Mouse (Mus musculus) adrenal gland, postnatal 14 days (tissue): Measurements from ENCODE around the gene Patz1. TPM values are rescaled to one million over a fixed set of nuclear protein-coding genes. Genes with fewer than 3 reads are reported as not detected.

Source experiments
- DNase-seq: peaks from one replicate; pipeline ENCODE4 v3.0.0; 2021; ENCODE audit warnings: mixed read lengths
- long read RNA-seq, 2 experiments: library from polyadenylated mRNA; stranded (forward); transcript quantifications; one replicate each; pipeline ENCODE4 v2.0.0; 2021
- total RNA-seq: library from RNA; stranded (reverse); gene quantifications from 2 replicates; pipeline ENCODE4 v1.2.3, GENCODE M21; 2021

Gene Patz1
- total RNA-seq, result 31.6 and 38.3 TPM in 2 replicates
- long read RNA-seq, experiment 1, transcript Patz1-203 (3 exons, 2,930 nt), result major isoform, 8 of 20 reads
- long read RNA-seq, experiment 1, partial matches to known transcripts, result 1 of 20 reads
- long read RNA-seq, experiment 1, other reads (novel, unspliced or antisense), result 6 of 20 reads
- long read RNA-seq, experiment 2, partial matches to known transcripts, result 0 of 14 reads
- long read RNA-seq, experiment 2, other reads (novel, unspliced or antisense), result 3 of 14 reads

- peak; percentile 58 for DNase-seq
These were observed at the start of gene Patz1 for GRCm38 (mm10) chr11:3288521-3289301. Gene Patz1 (plus strand): TSS chr11:3288874.

- DNase-seq, result no peak
These were observed 46.3 kb upstream of the Patz1 start for GRCm38 (mm10) chr11:3242395-3242794.

- no peak for DNase-seq
These were observed 44.9 kb upstream of the Patz1 start for GRCm38 (mm10) chr11:3243771-3244170.

- DNase-seq, result no peak
These were observed 41.3 kb upstream of the Patz1 start for GRCm38 (mm10) chr11:3247387-3247786.

GRCm38 (mm10) chr11:3259537-3259936 is 29.1 kb upstream of the Patz1 start:
- no peak for DNase-seq

GRCm38 (mm10) chr11:3265291-3266078 is 23.2 kb upstream of the Patz1 start:
- peak; percentile 50 for DNase-seq

GRCm38 (mm10) chr11:3266079-3266685 is 22.5 kb upstream of the Patz1 start, which contains the start of gene Drg1:
Gene Drg1 (minus strand): TSS chr11:3266415.
- DNase-seq, result peak; percentile 98

- DNase-seq, result no peak
These were observed 21.5 kb upstream of the Patz1 start for GRCm38 (mm10) chr11:3267133-3267532.

GRCm38 (mm10) chr11:3269241-3269640 is 19.4 kb upstream of the Patz1 start:
- DNase-seq, result no peak

- no peak for DNase-seq
These were observed 10.3 kb upstream of the Patz1 start for GRCm38 (mm10) chr11:3278351-3278750.

- DNase-seq, result no peak
These were observed 8.9 kb upstream of the Patz1 start for GRCm38 (mm10) chr11:3279729-3280128.

GRCm38 (mm10) chr11:3282887-3283286 is 5.8 kb upstream of the Patz1 start:
- DNase-seq, result no peak

GRCm38 (mm10) chr11:3283645-3284044 is 5.0 kb upstream of the Patz1 start:
- no peak for DNase-seq

GRCm38 (mm10) chr11:3285940-3286339 is 2.7 kb upstream of the Patz1 start:
- no peak for DNase-seq

- no peak for DNase-seq
These were observed 1.5 kb upstream of the Patz1 start for GRCm38 (mm10) chr11:3287131-3287530.

GRCm38 (mm10) chr11:3287921-3288320 is 753 bp upstream of the Patz1 start:
- DNase-seq, result no peak

- peak; percentile 92 for DNase-seq
These were observed 678 bp downstream of the Patz1 start for GRCm38 (mm10) chr11:3289302-3289802.

GRCm38 (mm10) chr11:3289803-3290639 is 1.3 kb downstream of the Patz1 start:
- DNase-seq, result peak; percentile 90

- DNase-seq, result peak; percentile 62
These were observed 2.1 kb downstream of the Patz1 start for GRCm38 (mm10) chr11:3290640-3291310.

- DNase-seq, result peak; percentile 35
These were observed 2.8 kb downstream of the Patz1 start for GRCm38 (mm10) chr11:3291311-3292061.
